9 mouse cellular contexts compared by ENCODE assay signal in the genomic region with DNA sequence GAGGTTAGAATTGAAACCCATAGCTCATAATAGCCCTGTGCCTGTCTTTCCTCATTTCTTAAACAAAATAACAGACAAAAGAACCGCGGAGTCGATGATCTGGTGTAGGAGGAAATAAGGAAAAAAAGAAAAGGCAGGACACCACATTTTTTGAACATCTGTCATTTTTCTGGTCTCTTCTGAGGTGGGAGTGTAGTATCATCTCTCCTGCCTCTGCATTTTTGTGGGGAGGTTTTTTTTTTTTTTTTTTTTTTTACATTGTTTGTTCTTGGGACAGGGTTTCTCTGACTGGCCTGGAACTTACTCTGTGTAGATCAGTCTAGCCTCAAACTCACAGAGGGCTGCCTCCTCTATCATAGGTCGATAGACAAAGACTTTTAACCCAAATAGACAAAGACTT. TPM values are rescaled to one million over a fixed set of nuclear protein-coding genes. Genes with fewer than 3 reads are reported as not detected.
DNase-seq lines count a peak whose midpoint lies in the region; ATAC-seq lines count a peak whose summit lies in the region.
"Had no signal": no experiment of that assay in that cellular context is flagged by ENCODE, and none has a peak within 500 bp of the region (broad histone marks: within the 10 kb centered on the region; RNA-seq: fewer than 3 reads in every experiment).

No protein-coding gene starts in this region.

- H3K9me3 ChIP-seq in limb, embryonic 12.5 days: no peaks in the 10 kb centered on the region
- no peaks in the 10 kb centered on the region for H3K9me3 ChIP-seq in stomach, embryonic 14.5 days (ENCODE audit: control insufficient read depth, low read depth, low read length)

- 3% methylated on average over 4 of the region's 4 CpGs for WGBS in limb, embryonic 12.5 days
- 0% methylated on average over 4 of the region's 4 CpGs for WGBS in stomach, embryonic 14.5 days

- H3K4me1 ChIP-seq in limb, embryonic 12.5 days (replicated peaks): peaks cover 20% of the 10 kb centered on the region
- H3K4me1 ChIP-seq in stomach, embryonic 14.5 days (ENCODE audit: control insufficient read depth, insufficient read depth, low read length): 0 out of 2 replicates have a peak, but pooled peaks cover 11% of the 10 kb centered on the region

- H3K27ac ChIP-seq in limb, embryonic 12.5 days: peak overlapping the region; percentile 91
- H3K27ac ChIP-seq in stomach, embryonic 14.5 days (ENCODE audit: low read length): no peak overlapping the region

- H3K36me3 ChIP-seq in limb, embryonic 12.5 days: peaks cover 30% of the 10 kb centered on the region
- H3K36me3 ChIP-seq in stomach, embryonic 14.5 days (ENCODE audit: control insufficient read depth, insufficient read depth, low read length): peaks cover 24% of the 10 kb centered on the region

- H3K27me3 ChIP-seq in limb, embryonic 12.5 days: peaks cover 8% of the 10 kb centered on the region; the same call in 1 of the 2 replicates
- no peaks in the 10 kb centered on the region for H3K27me3 ChIP-seq in stomach, embryonic 14.5 days (ENCODE audit: control insufficient read depth, insufficient read depth, low read length)

- peak; percentile 13 for DNase-seq in embryo, embryonic 11 days
- no peak for DNase-seq in embryo, embryonic 9.5 days (ENCODE audit: extremely low spot score)
- peak; percentile 11 for DNase-seq in retina, postnatal 1 day
- DNase-seq in retina, embryonic 14.5 days (ENCODE audit: low spot score): no peak
- DNase-seq in thymus, postnatal 25 days: no peak

- ATAC-seq in limb, embryonic 12.5 days (ENCODE audit: insufficient number of reproducible peaks, insufficient read depth, low FRiP score, low TSS enrichment, low read depth): no peak
- no peak for ATAC-seq in stomach, embryonic 14.5 days (ENCODE audit: insufficient number of reproducible peaks, insufficient read depth, low FRiP score, low read depth)
- no peak for ATAC-seq in megakaryocyte-erythroid progenitor cell, adult 5-6 weeks (replicated peaks; ENCODE audit: low FRiP score, low TSS enrichment, poor library complexity, severe bottlenecking)

- H3K4me2 ChIP-seq in limb, embryonic 12.5 days: peak overlapping the region; percentile 62
- peak overlapping the region; percentile 48 for H3K4me2 ChIP-seq in stomach, embryonic 14.5 days (replicated peaks; ENCODE audit: low read depth, low read length)

- peak overlapping the region; percentile 92 for H3K9ac ChIP-seq in limb, embryonic 12.5 days (replicated peaks)
- H3K9ac ChIP-seq in stomach, embryonic 14.5 days (replicated peaks; ENCODE audit: low read depth, low read length): peak overlapping the region; percentile 67

- H3K4me3 ChIP-seq in limb, embryonic 12.5 days (replicated peaks): peak overlapping the region; percentile 79
- H3K4me3 ChIP-seq in stomach, embryonic 14.5 days (ENCODE audit: low read depth, low read length): peak overlapping the region; percentile 56

RNA-seq across cellular contexts. Expression of a gene that starts 0.9 kb away (rescaled TPM):
- polyA plus RNA-seq in limb, embryonic 12.5 days (2016; fragmentation: Nextera tagmentation; extraction: Ambion mirVana): 190 and 192 TPM in 2 replicates
- 145 and 148 TPM in 2 replicates for polyA plus RNA-seq in stomach, embryonic 14.5 days (2014; fragmentation: Nextera tagmentation; extraction: Ambion mirVana)
- 270 and 301 TPM in 2 replicates for total RNA-seq in megakaryocyte-erythroid progenitor cell, adult 5-6 weeks (2014; fragmentation: Nextera tagmentation)
- 1,022 TPM in 2 replicates for total RNA-seq in megakaryocyte-erythroid progenitor cell, adult 5-6 weeks (2017)

RNA-seq across cellular contexts. Expression of a gene that starts 39.0 kb away (rescaled TPM):
- 0.24 and 0.33 TPM in 2 replicates for polyA plus RNA-seq in limb, embryonic 12.5 days (2016; fragmentation: Nextera tagmentation; extraction: Ambion mirVana)
- polyA plus RNA-seq in stomach, embryonic 14.5 days (2014; fragmentation: Nextera tagmentation; extraction: Ambion mirVana): 0.22 and 0.60 TPM in 2 replicates
- total RNA-seq in megakaryocyte-erythroid progenitor cell, adult 5-6 weeks (2014; fragmentation: Nextera tagmentation): not detected in 2 replicates
- 0.09 TPM in 1 of 2 replicates, not detected in the other for total RNA-seq in megakaryocyte-erythroid progenitor cell, adult 5-6 weeks (2017)
- total RNA-seq: common myeloid progenitor, adult 5-6 weeks had no signal

RNA-seq across cellular contexts. Expression of a gene that starts 45.7 kb away (rescaled TPM):
- not detected in 2 replicates for polyA plus RNA-seq in limb, embryonic 12.5 days (2016; fragmentation: Nextera tagmentation; extraction: Ambion mirVana)
- 0.10 TPM in 1 of 2 replicates, not detected in the other for polyA plus RNA-seq in stomach, embryonic 14.5 days (2014; fragmentation: Nextera tagmentation; extraction: Ambion mirVana)
- not detected in 2 replicates for total RNA-seq in megakaryocyte-erythroid progenitor cell, adult 5-6 weeks (2014; fragmentation: Nextera tagmentation)
- total RNA-seq in megakaryocyte-erythroid progenitor cell, adult 5-6 weeks (2017): 0.05 TPM in 1 of 2 replicates, not detected in the other
- total RNA-seq: common myeloid progenitor, adult 5-6 weeks had no signal

RNA-seq across cellular contexts. Expression of a gene that starts 56.9 kb away (rescaled TPM):
- polyA plus RNA-seq in limb, embryonic 12.5 days (2016; fragmentation: Nextera tagmentation; extraction: Ambion mirVana): 0.09 TPM in 1 of 2 replicates, not detected in the other
- polyA plus RNA-seq in stomach, embryonic 14.5 days (2014; fragmentation: Nextera tagmentation; extraction: Ambion mirVana): 0.09 TPM in 1 of 2 replicates, not detected in the other
- total RNA-seq in megakaryocyte-erythroid progenitor cell, adult 5-6 weeks (2014; fragmentation: Nextera tagmentation): not detected in 2 replicates
- not detected in 2 replicates for total RNA-seq in megakaryocyte-erythroid progenitor cell, adult 5-6 weeks (2017)
- total RNA-seq: common myeloid progenitor, adult 5-6 weeks had no signal

Comparison
In these comparisons a context has a peak if more than half of its experiments do, and no peak if none do; other contexts are left out.
1. DNase-seq: peak in embryo, embryonic 11 days (single experiment) and retina, postnatal 1 day (single experiment); none in embryo, embryonic 9.5 days (single experiment), retina, embryonic 14.5 days (single experiment) and thymus, postnatal 25 days (single experiment).